ENCODE assay signal across 31 mouse cellular contexts in the genomic region with DNA sequence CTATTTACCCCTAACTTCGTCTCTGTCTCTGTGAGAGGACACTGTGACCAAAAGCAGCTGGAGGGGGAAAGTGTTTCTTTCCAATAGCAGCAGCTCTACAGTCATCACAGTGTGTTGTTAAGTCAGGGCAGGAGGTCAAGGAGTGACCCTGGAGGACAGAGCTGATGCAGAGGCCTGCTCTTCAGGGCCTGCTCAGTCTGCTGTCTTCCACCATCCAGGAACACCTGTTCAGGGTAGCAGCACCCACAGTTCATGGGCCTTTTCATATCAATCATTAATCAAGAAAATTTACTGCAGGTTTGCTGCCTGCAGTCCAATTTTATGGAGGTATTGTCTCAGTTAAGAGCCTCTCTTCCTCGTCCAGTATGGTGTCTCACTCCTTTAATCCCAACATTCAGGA. TPM values are rescaled to one million over a fixed set of nuclear protein-coding genes. Genes with fewer than 3 reads are reported as not detected.
"Had no signal": no experiment of that assay in that cellular context is flagged by ENCODE, and none has a peak within 500 bp of the region (broad histone marks: within the 10 kb centered on the region; RNA-seq: fewer than 3 reads in every experiment).

No protein-coding gene starts in this region.

- H3K9me3 ChIP-seq: heart, embryonic 10.5 days; heart, embryonic 12.5 days; hindbrain, embryonic 10.5 days; hindbrain, embryonic 12.5 days; limb, embryonic 13.5 days; limb, embryonic 15.5 days had no signal

- H3K4me2 ChIP-seq: heart, embryonic 12.5 days; hindbrain, embryonic 12.5 days; hindbrain, embryonic 14.5 days; limb, embryonic 13.5 days; limb, embryonic 15.5 days had no signal

- H3K27ac ChIP-seq: gastrocnemius, adult 2 months; heart, embryonic 10.5 days; hindbrain, embryonic 10.5 days; hindbrain, embryonic 12.5 days; hindbrain, embryonic 14.5 days; kidney, postnatal 0 days; left cerebral cortex, adult 2 months; limb, embryonic 13.5 days; limb, embryonic 15.5 days had no signal

- H3K27me3 ChIP-seq: heart, embryonic 12.5 days; hindbrain, embryonic 12.5 days; limb, embryonic 13.5 days; limb, embryonic 15.5 days had no signal

- H3K4me3 ChIP-seq: gastrocnemius, adult 2 months; heart, embryonic 10.5 days; heart, embryonic 12.5 days; hindbrain, embryonic 10.5 days; hindbrain, embryonic 12.5 days; left cerebral cortex, adult 2 months; limb, embryonic 13.5 days; limb, embryonic 15.5 days had no signal

- H3K9ac ChIP-seq: heart, embryonic 12.5 days; hindbrain, embryonic 12.5 days; hindbrain, embryonic 14.5 days; limb, embryonic 13.5 days; limb, embryonic 15.5 days had no signal

- H3K4me1 ChIP-seq: hindbrain, embryonic 12.5 days; limb, embryonic 13.5 days had no signal

- DNase-seq: gastrocnemius, adult 2 months; gastrocnemius, postnatal 10 days; gastrocnemius, postnatal 25 days; heart, adult 18-20 months; heart, postnatal 10 days; heart, postnatal 4 days; kidney, adult 11 months; kidney, adult 8-10 months; kidney, postnatal 14 days; layer of hippocampus, adult 9-11 months had no signal

- ATAC-seq: forebrain, embryonic 16.5 days; hindbrain, embryonic 16.5 days; inflammation-experienced regulatory T-cells, adult 6 months had no signal

RNA-seq across cellular contexts. Expression of gene Spata25, which starts 14.8 kb away (rescaled TPM):
- total RNA-seq: gastrocnemius, postnatal 25 days; granulocyte monocyte progenitor cell, adult 5-6 weeks; left cerebral cortex, postnatal 14 days had no signal
- polyA plus RNA-seq: frontal cortex, adult 2 months; heart, embryonic 10.5 days; heart, embryonic 12.5 days; heart, embryonic 14.5 days; heart, embryonic 16.5 days; hindbrain, embryonic 10.5 days; hindbrain, embryonic 12.5 days; hindbrain, embryonic 14.5 days; hindbrain, embryonic 16.5 days; inflammation-experienced regulatory T-cells, adult 6 months; kidney, embryonic 14.5 days; kidney, postnatal 0 days; large intestine, adult 2 months; limb, embryonic 11.5 days; limb, embryonic 13.5 days; limb, embryonic 15.5 days; liver, adult 2 months had no signal
